Mouse (Mus musculus): Measurements from ENCODE around the gene Cutc. TPM values are rescaled to one million over a fixed set of nuclear protein-coding genes. Genes with fewer than 3 reads are reported as not detected.

Cutc gene
- total and polyA plus RNA-seq, 3 experiments, result 10.0 to 18.8 TPM; not detected in 1

DNA sequence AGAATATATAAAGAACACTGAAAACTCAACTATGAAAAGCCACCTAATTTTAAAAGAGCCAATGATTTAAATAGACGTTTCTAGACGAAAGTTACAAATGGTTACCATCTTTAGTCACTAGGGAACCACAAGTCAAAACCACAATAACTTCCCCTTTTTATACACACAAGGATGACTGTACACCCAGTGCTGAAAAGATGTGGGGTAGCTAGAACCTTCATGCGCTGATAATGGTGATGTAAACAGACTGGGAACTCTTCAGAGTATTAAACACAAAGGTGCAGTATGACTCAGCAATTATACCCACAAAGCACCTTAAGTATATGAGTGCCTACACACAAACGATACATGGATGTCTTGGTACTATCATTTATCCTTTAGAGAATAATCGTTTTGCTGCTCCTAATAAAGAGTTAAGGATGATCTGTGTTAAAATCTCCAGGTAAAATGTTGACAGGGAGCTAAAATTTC, 18.7 kb downstream of the Cutc start (continued):
- peak; percentile 55 for TF ChIP-seq TAL1 (IDR thresholded peaks at IDR 0.05; ENCODE audit: low read length)

DNA sequence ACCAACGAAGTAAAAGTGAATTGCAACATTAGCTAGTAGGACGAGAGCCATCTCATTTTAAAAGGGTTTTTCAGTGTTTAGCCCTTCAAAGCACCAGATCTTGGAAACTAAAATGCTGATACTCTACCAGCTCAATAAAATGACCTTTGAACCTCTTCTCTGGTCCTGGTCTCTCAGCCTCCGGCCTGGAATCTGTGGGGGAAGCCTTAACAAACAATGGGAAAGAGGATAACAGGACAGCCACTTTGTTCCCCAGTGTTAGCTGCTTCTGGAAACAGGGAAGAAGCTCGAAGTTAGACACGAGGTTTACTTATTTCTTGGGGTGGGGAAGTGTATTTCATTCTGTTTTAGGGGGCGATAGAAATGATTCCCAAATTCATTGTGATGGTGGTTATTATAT, 19.5 kb downstream of the Cutc start:
- Histone ChIP-seq H3K4me3 (ENCODE audit: control insufficient read depth in 1 of 2, insufficient read depth in 1 of 2, low read depth in 2 of 2, low read length in 2 of 2) (no peak overlapping the region), H3K79me2 (ENCODE audit: control insufficient read depth, insufficient read depth, low read length, poor library complexity) (no peaks in the 10 kb centered on the region), H3K4me1 (ENCODE audit: control insufficient read depth in 1 of 2, insufficient read depth in 2 of 2, low read length in 2 of 2) (peaks cover 11 to 20% of the 10 kb centered on the region in 2 experiments), H3K9ac (ENCODE audit: control insufficient read depth, low read depth, low read length, poor library complexity, severe bottlenecking) (no peak overlapping the region), H3K27me3 (ENCODE audit: control insufficient read depth in 1 of 2, insufficient read depth in 2 of 2, low read length in 2 of 2) (no peaks in the 10 kb centered on the region), H3K9me3 (replicated peaks; ENCODE audit: insufficient read depth, low read length) (no peaks in the 10 kb centered on the region), H3K36me3 (ENCODE audit: control insufficient read depth in 1 of 2, insufficient read depth in 2 of 2, low read length in 2 of 2) (peaks cover 0 to 28% of the 10 kb centered on the region in 2 experiments; a peak in 2 of 4 replicates), H3K27ac (ENCODE audit: control insufficient read depth, low read depth, low read length) (peak overlapping the region; percentile 20; the same call in 1 of the 2 replicates)
- TF ChIP-seq ZMIZ1 (IDR thresholded peaks at IDR 0.05; ENCODE audit: low read depth, low read length), result no peak
- TF ChIP-seq USF1 (IDR thresholded peaks at IDR 0.05; ENCODE audit: low read depth, low read length), result no peak
- TF ChIP-seq MAX (IDR thresholded peaks at IDR 0.05; ENCODE audit: low read length), result no peak
- TF ChIP-seq MEF2A (IDR thresholded peaks at IDR 0.05; ENCODE audit: extremely low read depth, insufficient replicate concordance, low read depth, low read length, poor library complexity, severe bottlenecking), result no peak
- no peak for TF ChIP-seq RCOR1 (IDR thresholded peaks at IDR 0.05; ENCODE audit: low read depth, low read length)
- no peak for TF ChIP-seq KAT2A (conservative IDR thresholded peaks at IDR 0.05; ENCODE audit: low read depth, low read length)
- no peak for TF ChIP-seq USF2 (IDR thresholded peaks at IDR 0.05; ENCODE audit: borderline replicate concordance in 1 of 2, insufficient read depth in 1 of 2, low read depth in 1 of 2, low read length in 2 of 2)
- no peak for TF ChIP-seq ZKSCAN1 (IDR thresholded peaks at IDR 0.05; ENCODE audit: low read depth, low read length)
- DNase-seq (ENCODE audit: low read depth, low spot score), result no peak

DNA sequence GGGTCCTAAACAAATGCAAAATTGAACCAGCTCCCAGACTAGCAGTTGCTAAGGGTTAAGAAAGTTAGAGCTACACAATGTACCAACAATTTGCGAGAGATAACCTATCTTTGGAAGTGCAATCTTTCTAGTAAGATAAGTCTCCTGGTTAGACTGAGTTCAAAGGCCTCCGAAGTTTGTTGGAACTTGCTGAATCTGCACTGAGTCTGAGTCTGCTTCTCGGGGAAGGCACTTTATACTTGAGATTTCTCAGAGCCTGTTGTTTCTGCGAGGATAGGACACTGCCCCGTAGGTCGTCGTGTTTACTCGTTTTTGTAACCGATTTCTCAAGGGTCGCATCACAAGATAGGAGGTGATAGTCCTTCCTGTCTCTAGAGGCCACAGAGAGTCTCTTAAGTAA, 22.6 kb downstream of the Cutc start:
- no peak for DNase-seq (ENCODE audit: low read depth, low spot score)
- TF ChIP-seq TBP (IDR thresholded peaks at IDR 0.05; ENCODE audit: low read depth, low read length) (no peak), EP300 (IDR thresholded peaks at IDR 0.05; ENCODE audit: low read depth in 1 of 2, low read length in 2 of 2) (peak; percentile 35 to 45; a peak in 2 of 4 replicates), ZKSCAN1 (IDR thresholded peaks at IDR 0.05; ENCODE audit: low read depth, low read length) (no peak), GATA1 (IDR thresholded peaks at IDR 0.05; ENCODE audit: low read depth, low read length) (peak; percentile 70), TCF12 (IDR thresholded peaks at IDR 0.05; ENCODE audit: low read depth, low read length) (peak; percentile 32; the same call in 1 of the 2 replicates), RCOR1 (IDR thresholded peaks at IDR 0.05; ENCODE audit: low read depth, low read length) (no peak; the same call in 1 of the 2 replicates), ETS1 (IDR thresholded peaks at IDR 0.05; ENCODE audit: low read depth, low read length) (peak; percentile 34; the same call in 1 of the 2 replicates), ZC3H11A (IDR thresholded peaks at IDR 0.05; ENCODE audit: low read depth, low read length) (0 out of 2 replicates have a peak, but pooled peaks have one; percentile 4)
- H3K79me2 ChIP-seq (ENCODE audit: control insufficient read depth, insufficient read depth, low read length, poor library complexity), result no peaks in the 10 kb centered on the region

More for the DNA sequence above, 22.6 kb downstream of the Cutc start:
- H3K27ac ChIP-seq (ENCODE audit: control insufficient read depth, low read depth, low read length), result no peak overlapping the region
- H3K9ac ChIP-seq (ENCODE audit: control insufficient read depth, low read depth, low read length, poor library complexity, severe bottlenecking), result no peak overlapping the region
- H3K4me1 ChIP-seq (ENCODE audit: control insufficient read depth in 1 of 2, insufficient read depth in 2 of 2, low read length in 2 of 2), result peaks cover 6 to 22% of the 10 kb centered on the region in 2 experiments
- H3K27me3 ChIP-seq (ENCODE audit: control insufficient read depth in 1 of 2, insufficient read depth in 2 of 2, low read length in 2 of 2), result no peaks in the 10 kb centered on the region; a peak in 1 of 4 replicates
- H3K4me3 ChIP-seq (ENCODE audit: control insufficient read depth in 1 of 2, insufficient read depth in 1 of 2, low read depth in 2 of 2, low read length in 2 of 2), result no peak overlapping the region
- H3K9me3 ChIP-seq (replicated peaks; ENCODE audit: insufficient read depth, low read length), result no peaks in the 10 kb centered on the region
- H3K36me3 ChIP-seq (ENCODE audit: control insufficient read depth in 1 of 2, insufficient read depth in 2 of 2, low read length in 2 of 2), result peaks cover 0 to 24% of the 10 kb centered on the region in 2 experiments; a peak in 2 of 4 replicates
